Mouse (Mus musculus): ENCODE results near the gene Tmem269.

GRCm38 (mm10) chr4:119183525-119183924 lies 34.5 kb downstream of the Tmem269 start:
- TF ChIP-seq CTCF (IDR thresholded peaks at IDR 0.05; ENCODE audit: control insufficient read depth, insufficient read depth, low read length), result no peak
- no peak for TF ChIP-seq POLR2A (IDR thresholded peaks at IDR 0.05; ENCODE audit: borderline replicate concordance, control insufficient read depth, low read depth, low read length)

All from bone marrow, adult 2 months (tissue).